Mouse (Mus musculus): ENCODE data around the gene Gm33815.
"Not testable (repeated sequence)": the region's sequence is repeated elsewhere in the genome, so short reads cannot be mapped to it uniquely, and the experiment has no call there.

The Gm33815 gene

DNA sequence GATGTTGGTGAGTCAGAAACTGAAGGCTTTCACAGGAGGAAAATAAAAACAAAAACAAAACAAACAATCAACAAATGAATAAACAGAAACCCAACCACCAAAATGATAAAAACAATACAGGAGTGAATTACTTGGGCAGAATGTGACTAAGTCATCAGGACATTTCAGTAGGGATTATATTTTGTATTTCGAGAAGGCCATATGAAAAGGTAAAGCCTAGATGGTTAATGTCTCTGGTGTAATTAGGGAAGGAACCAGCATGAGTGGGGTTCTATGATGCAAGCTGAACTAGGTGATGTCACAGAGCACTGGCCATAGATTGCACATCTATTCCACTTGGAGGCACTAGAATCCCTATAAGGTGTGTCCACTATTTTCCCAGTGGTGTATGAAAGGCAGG lies at the start of gene Gm33815:
Gene Gm33815, plus strand, starts transcription at position 301 of the 400 bp plus-strand sequence.
- not testable (repeated sequence) for DNase-seq (ENCODE audit: low read depth, low spot score)

Data from ES-CJ7 (cell line).